Mouse (Mus musculus) kidney, embryonic 14.5 days (tissue): ENCODE measurements around the gene Hemk1. TPM values are rescaled to one million over a fixed set of nuclear protein-coding genes. Genes with fewer than 3 reads are reported as not detected.

Source experiments
- ATAC-seq: fragments of 200-750 bp; cut with Nextera tagmentation; 2 replicates; pipeline ENCODE4 v1.8.0; 2017; ENCODE audit warnings: moderate number of reproducible peaks, mild to moderate bottlenecking, moderate TSS enrichment, moderate library complexity; ENCODE audit not compliant: low FRiP score, low TSS enrichment
- H3K27ac ChIP-seq: fragments of 300-500 bp; sonication (generic); 2 replicates; pipeline ENCODE4 v1.5.1; 2014; ENCODE audit warnings: low read depth, mild to moderate bottlenecking, low read length, moderate library complexity, mixed read lengths
- H3K27me3 ChIP-seq: fragments of 300-500 bp; sonication (generic); 2 replicates; pipeline ENCODE4 v1.6.1; 2014; ENCODE audit warnings: mild to moderate bottlenecking, low read length; ENCODE audit not compliant: control insufficient read depth, insufficient read depth
- H3K36me3 ChIP-seq: fragments of 300-500 bp; sonication (generic); 2 replicates; pipeline ENCODE4 v1.6.1; 2014; ENCODE audit warnings: low read length, mixed read lengths; ENCODE audit not compliant: control insufficient read depth, insufficient read depth
- H3K4me1 ChIP-seq: fragments of 300-500 bp; sonication (generic); 2 replicates; pipeline ENCODE4 v1.6.1; 2014; ENCODE audit warnings: low read length, mixed read lengths; ENCODE audit not compliant: control insufficient read depth, insufficient read depth
- H3K4me2 ChIP-seq: fragments of 300-500 bp; sonication (generic); replicated peaks from 2 replicates; pipeline ENCODE4 v1.6.1; 2014; ENCODE audit warnings: low read depth, mild to moderate bottlenecking, low read length
- H3K4me3 ChIP-seq: fragments of 300-500 bp; sonication (generic); 2 replicates; pipeline ENCODE4 v1.5.1; 2014; ENCODE audit warnings: mild to moderate bottlenecking, low read length
- H3K9ac ChIP-seq: fragments of 300-500 bp; sonication (generic); 2 replicates; pipeline ENCODE4 v1.6.1; 2014; ENCODE audit warnings: low read depth, mild to moderate bottlenecking, low read length, moderate library complexity
- H3K9me3 ChIP-seq: fragments of 300-500 bp; sonication (generic); 2 replicates; pipeline ENCODE4 v1.6.1; 2016; ENCODE audit warnings: low read length; ENCODE audit not compliant: control insufficient read depth
- WGBS: fragments of 180-500 bp; shearing (Covaris S2); extraction: QIAGEN DNeasy Blood & Tissue Kit; methylation state at CpG from one replicate; pipeline ENCODE4 v1.1.7; 2014; 5-methylcytosine and 5-hydroxymethylcytosine counted together
- polyA plus RNA-seq: library from polyadenylated mRNA; unstranded; fragments of >200 nt; fragmentation: Nextera tagmentation; extraction: Ambion mirVana; gene quantifications from 2 replicates; pipeline ENCODE4 v1.2.1, GENCODE M21; 2014

Gene Hemk1
- polyA plus RNA-seq, 1 experiment from 2014 or later = 11.3 TPM

GRCm38 (mm10) chr9:107336386-107336785 lies 1.8 kb downstream of the Hemk1 start:
- H3K27me3 ChIP-seq = peaks cover 4% of the 10 kb centered on the region; the same call in 1 of the 2 replicates
- no peak overlapping the region for H3K9ac ChIP-seq
- H3K9me3 ChIP-seq = no peaks in the 10 kb centered on the region
- peaks cover 3% of the 10 kb centered on the region; the same call in 1 of the 2 replicates for H3K36me3 ChIP-seq
- WGBS = 86% methylated on average over 6 of the region's 6 CpGs
- H3K4me2 ChIP-seq = no peak overlapping the region
- H3K4me1 ChIP-seq = peaks cover 16% of the 10 kb centered on the region; the same call in 1 of the 2 replicates
- no peak overlapping the region for H3K27ac ChIP-seq
- H3K4me3 ChIP-seq = no peak overlapping the region
- ATAC-seq = no peak

GRCm38 (mm10) chr9:107335909-107336308 lies 2.2 kb downstream of the Hemk1 start:
- Histone ChIP-seq H3K4me3 (no peak overlapping the region), H3K9me3 (no peaks in the 10 kb centered on the region), H3K4me1 (peaks cover 14% of the 10 kb centered on the region; the same call in 1 of the 2 replicates), H3K9ac (no peak overlapping the region), H3K27ac (no peak overlapping the region), H3K36me3 (peaks cover 3% of the 10 kb centered on the region; the same call in 1 of the 2 replicates), H3K4me2 (no peak overlapping the region), H3K27me3 (no peaks in the 10 kb centered on the region)
- WGBS = 12% methylated on average over 5 of the region's 5 CpGs
- no peak for ATAC-seq

GRCm38 (mm10) chr9:107335046-107335445 lies 3.1 kb downstream of the Hemk1 start:
- H3K4me2 ChIP-seq = no peak overlapping the region
- H3K36me3 ChIP-seq = peaks cover 3% of the 10 kb centered on the region; the same call in 1 of the 2 replicates
- WGBS = 84% methylated on average over 5 of the region's 5 CpGs
- no peak overlapping the region for H3K4me3 ChIP-seq
- H3K27ac ChIP-seq = no peak overlapping the region
- H3K4me1 ChIP-seq = peaks cover 11% of the 10 kb centered on the region; the same call in 1 of the 2 replicates
- ATAC-seq = no peak
- no peak overlapping the region for H3K9ac ChIP-seq
- no peaks in the 10 kb centered on the region for H3K9me3 ChIP-seq
- no peaks in the 10 kb centered on the region for H3K27me3 ChIP-seq

- H3K27ac ChIP-seq = no peak overlapping the region
- ATAC-seq = no peak
- 82% methylated on average over 6 of the region's 6 CpGs for WGBS
Observed at GRCm38 (mm10) chr9:107334356-107334755, 3.8 kb downstream of the Hemk1 start.

GRCm38 (mm10) chr9:107333686-107334085 lies 4.5 kb downstream of the Hemk1 start:
- Histone ChIP-seq H3K4me1 (peaks cover 8% of the 10 kb centered on the region; the same call in 1 of the 2 replicates), H3K4me2 (no peak overlapping the region), H3K9ac (no peak overlapping the region), H3K27me3 (no peaks in the 10 kb centered on the region), H3K9me3 (no peaks in the 10 kb centered on the region), H3K27ac (no peak overlapping the region), H3K36me3 (peaks cover 3% of the 10 kb centered on the region; the same call in 1 of the 2 replicates), H3K4me3 (no peak overlapping the region)
- WGBS = 59% methylated on average over 2 of the region's 2 CpGs
- no peak for ATAC-seq

More at GRCm38 (mm10) chr9:107334356-107334755, 3.8 kb downstream of the Hemk1 start:
- Histone ChIP-seq H3K4me2 (no peak overlapping the region), H3K4me1 (peaks cover 11% of the 10 kb centered on the region; the same call in 1 of the 2 replicates), H3K9ac (no peak overlapping the region), H3K4me3 (no peak overlapping the region), H3K27me3 (no peaks in the 10 kb centered on the region), H3K9me3 (no peaks in the 10 kb centered on the region), H3K36me3 (peaks cover 3% of the 10 kb centered on the region; the same call in 1 of the 2 replicates)

- Histone ChIP-seq H3K36me3 (peaks cover 3% of the 10 kb centered on the region; the same call in 1 of the 2 replicates), H3K4me3 (no peak overlapping the region), H3K4me1 (no peaks in the 10 kb centered on the region), H3K4me2 (no peak overlapping the region), H3K9ac (no peak overlapping the region), H3K9me3 (no peaks in the 10 kb centered on the region), H3K27ac (no peak overlapping the region), H3K27me3 (no peaks in the 10 kb centered on the region)
- ATAC-seq = no peak
- 84% methylated on average over 6 of the region's 6 CpGs for WGBS
Observed at GRCm38 (mm10) chr9:107330791-107331190, 7.4 kb downstream of the Hemk1 start.

- no peak overlapping the region for H3K4me3 ChIP-seq
- no peaks in the 10 kb centered on the region for H3K27me3 ChIP-seq
- no peak for ATAC-seq
- no peak overlapping the region for H3K27ac ChIP-seq
- no peak overlapping the region for H3K9ac ChIP-seq
- no peak overlapping the region for H3K4me2 ChIP-seq
- 93% methylated on average over 16 of the region's 16 CpGs for WGBS
- H3K36me3 ChIP-seq = peaks cover 3% of the 10 kb centered on the region; the same call in 1 of the 2 replicates
- no peaks in the 10 kb centered on the region for H3K9me3 ChIP-seq
- H3K4me1 ChIP-seq = no peaks in the 10 kb centered on the region
Observed at GRCm38 (mm10) chr9:107327879-107328620, 10.1 kb downstream of the Hemk1 start.

GRCm38 (mm10) chr9:107325904-107326303 lies 12.2 kb downstream of the Hemk1 start:
- WGBS = 73% methylated on average over 7 of the region's 7 CpGs
- no peak overlapping the region for H3K4me2 ChIP-seq

More at GRCm38 (mm10) chr9:107325904-107326303, 12.2 kb downstream of the Hemk1 start:
- no peaks in the 10 kb centered on the region for H3K4me1 ChIP-seq
- no peak overlapping the region for H3K4me3 ChIP-seq
- H3K27me3 ChIP-seq = no peaks in the 10 kb centered on the region
- H3K9ac ChIP-seq = no peak overlapping the region
- no peak overlapping the region for H3K27ac ChIP-seq
- no peaks in the 10 kb centered on the region for H3K9me3 ChIP-seq
- H3K36me3 ChIP-seq = no peaks in the 10 kb centered on the region; the same call in 1 of the 2 replicates
- no peak for ATAC-seq
